Mouse (Mus musculus): ENCODE measurements around the gene Lgals2. TPM values are rescaled to one million over a fixed set of nuclear protein-coding genes. Genes with fewer than 3 reads are reported as not detected.

Gene Lgals2
- total and polyA plus RNA-seq, 3 experiments: not detected

- no peak overlapping the region for H3K4me3 ChIP-seq (ENCODE audit: low read depth, low read length)
- H3K36me3 ChIP-seq (replicated peaks): no peaks in the 10 kb centered on the region
- peaks cover 24% of the 10 kb centered on the region; the same call in 1 of the 2 replicates for H3K27me3 ChIP-seq (ENCODE audit: insufficient read depth, low read length)
- TF ChIP-seq TAL1 (conservative IDR thresholded peaks at IDR 0.05; ENCODE audit: low read depth, low read length): no peak
- TF ChIP-seq POLR2AphosphoS5 (IDR thresholded peaks at IDR 0.05; ENCODE audit: insufficient replicate concordance, low read depth, low read length): no peak
- TF ChIP-seq GATA2 (IDR thresholded peaks at IDR 0.05; ENCODE audit: borderline replicate concordance, low read depth, low read length): no peak
- TF ChIP-seq GATA1 (IDR thresholded peaks at IDR 0.05; ENCODE audit: borderline replicate concordance, low read length): no peak
- TF ChIP-seq CTCF (IDR thresholded peaks at IDR 0.05; ENCODE audit: low read depth, low read length): no peak
- H3K9me3 ChIP-seq (replicated peaks): no peaks in the 10 kb centered on the region
- no peak for DNase-seq (ENCODE audit: low spot score)
- no peak for ATAC-seq (ENCODE audit: extremely low read depth, insufficient number of reproducible peaks, low FRiP score, poor library complexity, severe bottlenecking)
- no peaks in the 10 kb centered on the region; the same call in 1 of the 2 replicates for H3K4me1 ChIP-seq (ENCODE audit: insufficient read depth, low read depth, low read length)
These were observed 20.9 kb downstream of the Lgals2 start for GRCm38 (mm10) chr15:78834233-78835005.

GRCm38 (mm10) chr15:78833582-78833981, 21.7 kb downstream of the Lgals2 start:
- Histone ChIP-seq H3K27me3 (ENCODE audit: insufficient read depth, low read length) (peaks cover 22% of the 10 kb centered on the region), H3K4me1 (ENCODE audit: insufficient read depth, low read depth, low read length) (no peaks in the 10 kb centered on the region; the same call in 1 of the 2 replicates), H3K36me3 (replicated peaks) (no peaks in the 10 kb centered on the region), H3K9me3 (replicated peaks) (no peaks in the 10 kb centered on the region), H3K4me3 (ENCODE audit: low read depth, low read length) (no peak overlapping the region)
- DNase-seq (ENCODE audit: low spot score): no peak
- ATAC-seq (ENCODE audit: extremely low read depth, insufficient number of reproducible peaks, low FRiP score, poor library complexity, severe bottlenecking): no peak
- TF ChIP-seq GATA1 (IDR thresholded peaks at IDR 0.05; ENCODE audit: borderline replicate concordance, low read length): no peak
- TF ChIP-seq TAL1 (conservative IDR thresholded peaks at IDR 0.05; ENCODE audit: low read depth, low read length): no peak
- no peak for TF ChIP-seq CTCF (IDR thresholded peaks at IDR 0.05; ENCODE audit: low read depth, low read length)
- no peak for TF ChIP-seq GATA2 (IDR thresholded peaks at IDR 0.05; ENCODE audit: borderline replicate concordance, low read depth, low read length)
- TF ChIP-seq POLR2AphosphoS5 (IDR thresholded peaks at IDR 0.05; ENCODE audit: insufficient replicate concordance, low read depth, low read length): no peak

DNA sequence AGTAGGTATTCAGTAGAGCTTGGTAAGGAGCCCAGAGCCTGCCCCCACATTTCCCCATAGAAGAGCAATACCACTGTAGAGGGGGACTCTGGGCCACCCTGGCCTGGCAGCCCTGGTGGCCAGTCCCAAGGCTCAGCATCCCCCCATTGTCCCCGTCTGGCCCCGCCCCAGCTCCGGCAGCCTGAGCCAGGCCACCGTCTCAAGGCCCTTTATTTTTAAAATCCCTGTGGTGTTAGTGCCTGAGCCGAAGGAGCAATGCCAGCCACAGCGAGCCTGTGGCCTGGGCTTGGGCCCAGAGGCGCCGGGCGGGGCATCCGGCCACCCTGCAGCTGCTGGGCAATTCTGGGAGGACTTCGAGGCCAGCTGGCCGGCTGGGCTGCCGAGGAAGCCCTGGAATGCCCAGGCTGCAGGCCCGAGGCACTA, 22.6 kb downstream of the Lgals2 start:
- ATAC-seq (ENCODE audit: extremely low read depth, insufficient number of reproducible peaks, low FRiP score, poor library complexity, severe bottlenecking): no peak
- peaks cover 29% of the 10 kb centered on the region for H3K27me3 ChIP-seq (ENCODE audit: insufficient read depth, low read length)
- TF ChIP-seq GATA1 (IDR thresholded peaks at IDR 0.05; ENCODE audit: borderline replicate concordance, low read length) (no peak), TAL1 (conservative IDR thresholded peaks at IDR 0.05; ENCODE audit: low read depth, low read length) (no peak), POLR2AphosphoS5 (IDR thresholded peaks at IDR 0.05; ENCODE audit: insufficient replicate concordance, low read depth, low read length) (no peak), GATA2 (IDR thresholded peaks at IDR 0.05; ENCODE audit: borderline replicate concordance, low read depth, low read length) (no peak), CTCF (IDR thresholded peaks at IDR 0.05; ENCODE audit: low read depth, low read length) (no peak)
- no peak for DNase-seq (ENCODE audit: low spot score)
- H3K36me3 ChIP-seq (replicated peaks): no peaks in the 10 kb centered on the region
- no peaks in the 10 kb centered on the region for H3K9me3 ChIP-seq (replicated peaks)
- H3K4me1 ChIP-seq (ENCODE audit: insufficient read depth, low read depth, low read length): no peaks in the 10 kb centered on the region; the same call in 1 of the 2 replicates
- no peak overlapping the region for H3K4me3 ChIP-seq (ENCODE audit: low read depth, low read length)

- Histone ChIP-seq H3K36me3 (replicated peaks) (no peaks in the 10 kb centered on the region), H3K9me3 (replicated peaks) (no peaks in the 10 kb centered on the region), H3K4me1 (ENCODE audit: insufficient read depth, low read depth, low read length) (no peaks in the 10 kb centered on the region; the same call in 1 of the 2 replicates), H3K27me3 (ENCODE audit: insufficient read depth, low read length) (peaks cover 34% of the 10 kb centered on the region), H3K4me3 (ENCODE audit: low read depth, low read length) (no peak overlapping the region)
- TF ChIP-seq GATA2 (IDR thresholded peaks at IDR 0.05; ENCODE audit: borderline replicate concordance, low read depth, low read length): no peak
- TF ChIP-seq POLR2AphosphoS5 (IDR thresholded peaks at IDR 0.05; ENCODE audit: insufficient replicate concordance, low read depth, low read length): no peak
- TF ChIP-seq CTCF (IDR thresholded peaks at IDR 0.05; ENCODE audit: low read depth, low read length): no peak
- no peak for TF ChIP-seq GATA1 (IDR thresholded peaks at IDR 0.05; ENCODE audit: borderline replicate concordance, low read length)
- TF ChIP-seq TAL1 (conservative IDR thresholded peaks at IDR 0.05; ENCODE audit: low read depth, low read length): no peak
- DNase-seq (ENCODE audit: low spot score): no peak
- no peak for ATAC-seq (ENCODE audit: extremely low read depth, insufficient number of reproducible peaks, low FRiP score, poor library complexity, severe bottlenecking)
These were observed 23.3 kb downstream of the Lgals2 start for GRCm38 (mm10) chr15:78831720-78832657.

DNA sequence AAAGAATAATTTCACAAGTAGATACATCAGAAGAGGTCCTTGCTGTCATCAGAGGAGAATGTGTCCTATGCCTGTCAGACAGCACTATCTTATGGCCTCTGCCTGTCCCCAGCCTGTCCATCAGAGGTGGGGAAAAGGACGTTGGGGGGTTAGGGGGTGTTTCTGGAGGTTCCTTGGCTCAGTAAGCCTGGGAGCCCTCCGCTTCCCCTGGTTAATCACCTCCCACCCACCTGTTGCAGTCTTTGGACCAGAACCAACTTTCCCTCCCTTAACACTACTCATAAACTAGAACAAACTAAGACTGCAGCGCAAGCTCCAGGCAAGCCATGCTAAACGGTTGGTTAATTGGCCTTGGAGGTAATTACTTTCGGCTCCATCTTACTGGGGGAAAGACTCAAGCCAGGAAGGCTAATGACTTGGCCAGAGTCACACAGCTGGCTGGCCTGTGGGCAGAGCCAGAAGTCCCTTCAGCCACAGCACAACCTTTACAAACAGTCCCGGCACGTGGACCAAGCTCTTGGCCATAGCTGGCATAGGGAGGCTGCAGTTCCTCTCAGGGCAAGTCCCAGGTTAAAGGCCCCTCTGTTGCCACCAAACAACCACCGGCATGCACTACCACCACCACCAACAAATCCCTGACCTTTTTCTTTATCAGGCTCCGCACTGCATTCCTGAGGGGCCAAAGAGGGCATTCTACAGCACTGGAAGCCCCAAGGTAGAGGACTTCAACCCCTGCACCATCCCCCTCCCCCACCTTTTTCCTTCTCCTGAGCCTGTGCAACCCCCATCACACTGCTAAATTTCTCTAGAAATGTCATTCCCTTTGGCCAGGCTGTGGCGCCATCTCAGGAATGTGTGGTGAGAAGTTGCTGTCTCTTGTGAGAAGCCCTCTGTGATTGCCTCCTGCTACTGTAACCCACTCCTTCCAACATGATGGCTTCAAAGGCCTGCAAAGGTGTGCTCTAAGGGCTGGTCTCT, 24.3 kb downstream of the Lgals2 start:
- Histone ChIP-seq H3K4me3 (ENCODE audit: low read depth, low read length) (no peak overlapping the region), H3K27me3 (ENCODE audit: insufficient read depth, low read length) (peaks cover 33% of the 10 kb centered on the region), H3K9me3 (replicated peaks) (no peaks in the 10 kb centered on the region), H3K36me3 (replicated peaks) (no peaks in the 10 kb centered on the region), H3K4me1 (ENCODE audit: insufficient read depth, low read depth, low read length) (peaks cover 4% of the 10 kb centered on the region; the same call in 1 of the 2 replicates)
- TF ChIP-seq POLR2AphosphoS5 (IDR thresholded peaks at IDR 0.05; ENCODE audit: insufficient replicate concordance, low read depth, low read length) (no peak), TAL1 (conservative IDR thresholded peaks at IDR 0.05; ENCODE audit: low read depth, low read length) (no peak), GATA1 (IDR thresholded peaks at IDR 0.05; ENCODE audit: borderline replicate concordance, low read length) (no peak), CTCF (IDR thresholded peaks at IDR 0.05; ENCODE audit: low read depth, low read length) (no peak), GATA2 (IDR thresholded peaks at IDR 0.05; ENCODE audit: borderline replicate concordance, low read depth, low read length) (no peak)
- no peak for DNase-seq (ENCODE audit: low spot score)
- ATAC-seq (ENCODE audit: extremely low read depth, insufficient number of reproducible peaks, low FRiP score, poor library complexity, severe bottlenecking): no peak

Measured in G1E (cell line).